Mouse (Mus musculus) right cerebral cortex, postnatal 25 days (tissue): ENCODE data around the gene Sik1.

Source experiments
- DNase-seq: peaks from one replicate; pipeline ENCODE4 v3.0.0; 2022

Sik1 gene

DNA sequence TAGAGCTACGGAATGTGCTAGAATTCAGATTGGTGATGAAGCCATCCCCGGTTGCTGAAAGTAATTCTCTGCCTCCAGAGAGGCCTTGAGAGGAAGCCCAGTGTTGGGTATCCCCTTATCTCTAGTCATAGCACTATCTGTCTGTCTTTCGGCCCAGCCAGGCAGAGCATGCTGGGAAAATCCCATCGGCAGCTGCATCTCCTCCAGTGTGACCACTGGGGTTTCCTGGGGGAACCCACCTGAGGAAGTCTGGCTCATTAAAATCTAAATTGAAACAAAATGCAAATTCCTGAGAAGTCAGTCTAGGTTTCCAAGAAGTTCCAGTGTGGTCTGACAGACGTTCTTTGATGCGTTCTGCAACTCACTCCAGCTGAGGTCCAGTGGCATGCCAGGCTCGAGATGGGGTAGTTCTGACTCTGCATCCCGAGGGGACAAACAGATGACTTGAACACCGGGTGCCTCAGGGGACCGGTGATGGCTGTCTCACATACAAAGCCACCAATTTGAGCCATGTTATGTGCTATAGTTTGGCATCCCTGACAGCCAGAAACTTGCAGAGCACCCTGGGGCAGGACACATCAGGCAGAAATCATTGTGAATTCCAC, 19.8 kb upstream of the Sik1 start:
- no peak for DNase-seq

DNA sequence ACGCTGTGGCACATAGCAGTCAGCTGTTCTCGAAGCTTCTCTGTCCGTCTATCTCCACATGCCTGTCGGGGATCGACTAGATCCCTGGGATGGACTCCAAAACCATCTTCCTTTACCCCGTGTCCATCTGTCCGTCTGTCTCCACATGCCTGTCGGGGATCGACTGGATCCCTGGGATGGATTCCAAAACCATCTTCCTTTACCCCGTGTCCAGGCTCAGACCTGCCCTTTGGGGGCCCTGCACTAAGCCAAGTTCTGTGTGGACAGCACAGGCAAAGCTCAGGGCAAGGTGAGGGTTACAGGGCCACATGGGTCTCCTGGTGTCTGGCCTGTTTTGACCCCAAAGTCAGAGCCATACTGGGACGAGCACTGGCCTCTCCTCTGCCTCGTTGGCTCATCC, 19.1 kb upstream of the Sik1 start:
- no peak for DNase-seq

DNA sequence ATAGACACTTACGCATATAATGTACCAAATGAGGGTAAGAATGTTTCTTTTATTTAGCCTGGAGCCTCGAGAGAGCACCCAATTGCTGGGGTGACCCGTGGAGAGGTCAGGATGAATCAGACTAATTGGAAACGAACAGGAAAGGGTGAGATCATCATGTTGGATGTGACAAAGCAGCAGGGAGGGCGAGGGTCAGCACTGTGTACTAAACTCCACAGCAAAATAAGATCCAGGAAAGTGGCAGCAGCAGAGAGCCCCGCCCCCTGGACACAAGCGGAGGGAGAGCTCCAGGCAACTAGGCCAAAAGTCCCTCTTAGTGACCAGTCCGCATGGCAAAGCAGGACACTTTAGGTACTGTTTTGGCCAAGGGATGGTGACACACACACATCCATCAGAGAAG, 18.4 kb upstream of the Sik1 start:
- DNase-seq: no peak

DNA sequence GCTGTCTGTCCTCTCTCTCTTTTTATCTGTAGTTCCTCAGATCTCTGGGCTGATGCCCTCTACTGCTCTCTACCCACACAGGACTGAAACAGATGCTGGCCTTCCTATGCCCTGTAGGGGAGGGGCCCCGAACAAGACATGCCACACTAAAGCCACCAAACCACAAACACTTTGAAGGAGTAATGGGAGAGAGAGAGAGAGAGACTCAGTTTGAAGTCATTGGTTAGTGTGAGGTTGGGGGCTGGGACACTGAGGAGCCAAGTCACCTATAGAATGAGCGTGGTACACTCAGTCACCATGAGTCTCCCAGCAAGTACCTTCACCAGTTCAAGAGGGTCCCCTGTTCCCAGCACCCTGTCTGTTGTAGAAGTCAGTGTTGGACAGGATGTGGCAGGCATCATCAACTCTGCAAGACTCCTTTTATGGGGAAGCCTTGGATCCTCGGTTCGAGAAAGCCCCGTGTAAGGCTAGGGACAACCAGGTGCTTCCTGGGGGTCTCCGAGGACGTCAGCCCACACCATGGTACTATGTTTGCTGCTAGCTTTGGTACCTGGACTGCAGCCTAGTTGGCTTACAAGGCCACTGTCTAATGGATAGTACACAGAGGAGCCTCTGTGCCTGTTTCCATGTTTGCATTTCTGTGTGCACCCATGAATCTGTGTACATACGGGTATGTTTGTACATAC, 17.7 kb upstream of the Sik1 start:
- no peak for DNase-seq

DNA sequence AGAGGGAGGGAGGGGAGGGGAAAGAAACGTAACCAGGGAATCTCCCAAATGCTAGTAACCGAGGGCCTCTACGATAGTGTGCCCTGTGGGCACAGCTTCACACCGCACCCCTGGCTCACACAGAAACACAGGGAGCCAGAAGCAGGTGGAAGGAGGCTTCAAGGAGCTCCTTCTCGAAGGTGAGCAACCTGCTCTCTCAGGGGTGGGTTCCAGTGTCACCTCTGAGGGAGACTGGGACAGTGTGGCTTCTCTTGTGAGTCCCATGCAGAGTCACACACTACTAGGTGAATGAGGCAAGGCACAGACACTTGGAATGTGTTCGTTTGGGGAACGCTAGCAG, 17.2 kb upstream of the Sik1 start:
- DNase-seq: no peak

GRCm38 (mm10) chr17:31871968-31872825, 16.6 kb upstream of the Sik1 start:
- no peak for DNase-seq

DNA sequence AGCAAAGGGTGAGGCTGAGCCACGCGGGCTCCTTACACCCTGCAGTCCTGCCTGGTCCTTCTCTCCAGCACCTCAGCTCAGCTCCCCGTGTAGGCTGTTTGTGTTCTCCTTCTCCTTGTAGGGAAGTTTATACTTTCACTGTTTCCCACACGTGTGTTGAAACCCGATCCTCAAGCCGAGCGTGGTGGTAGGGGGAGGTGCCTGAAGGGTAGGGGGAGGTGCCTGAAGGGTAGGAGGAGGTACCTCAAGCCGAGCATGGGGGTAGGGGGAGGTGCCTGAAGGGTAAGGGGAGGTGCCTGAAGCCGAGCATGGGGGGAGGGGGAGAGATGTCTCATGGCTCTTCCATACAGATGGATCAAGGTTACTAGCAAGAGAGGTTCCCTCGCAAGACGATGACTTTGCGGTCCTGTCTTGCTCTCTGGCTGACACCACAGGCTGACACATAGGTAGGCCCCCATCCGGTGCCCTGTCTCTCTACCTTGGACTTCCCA, 15.4 kb upstream of the Sik1 start:
- DNase-seq: no peak

DNA sequence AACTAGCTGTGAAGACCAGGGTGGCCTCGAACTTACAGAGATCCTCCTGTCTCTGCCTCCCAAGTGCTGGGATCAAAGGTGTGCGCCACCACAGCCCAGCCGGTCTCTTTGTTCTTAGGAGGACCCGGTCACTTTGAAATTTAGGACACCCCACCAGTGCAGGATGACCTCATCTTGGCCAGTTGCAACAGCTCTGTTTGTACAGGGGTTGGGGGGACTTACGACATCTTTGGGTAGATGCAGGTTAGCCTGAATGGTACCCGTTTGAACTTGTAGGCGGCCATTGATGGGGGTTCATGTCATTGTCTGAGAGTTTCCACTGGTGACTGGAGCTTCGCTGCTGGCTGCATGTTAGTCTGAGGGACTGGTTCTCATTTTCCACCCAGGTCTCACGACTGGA, 14.8 kb upstream of the Sik1 start:
- DNase-seq: no peak

DNA sequence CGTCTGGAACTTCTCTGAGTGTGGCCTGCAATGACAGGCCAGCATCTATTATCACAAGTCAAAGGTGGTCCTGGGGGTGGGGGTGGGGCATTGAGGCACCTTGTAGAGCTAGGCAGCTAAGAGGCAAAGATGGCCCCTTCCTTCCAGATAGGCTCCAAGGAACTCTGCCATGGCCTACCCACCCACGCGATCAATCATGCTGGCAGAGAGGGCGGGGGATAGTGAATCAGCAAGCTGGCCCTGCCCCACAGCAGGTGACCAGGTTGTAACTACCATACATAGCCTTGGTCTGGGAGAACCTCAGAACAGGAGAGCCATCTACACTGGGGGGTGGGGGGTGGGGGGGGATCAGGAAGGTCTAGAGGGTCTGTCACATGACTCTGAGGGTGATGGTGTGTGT, 12.5 kb upstream of the Sik1 start:
- DNase-seq: no peak

DNA sequence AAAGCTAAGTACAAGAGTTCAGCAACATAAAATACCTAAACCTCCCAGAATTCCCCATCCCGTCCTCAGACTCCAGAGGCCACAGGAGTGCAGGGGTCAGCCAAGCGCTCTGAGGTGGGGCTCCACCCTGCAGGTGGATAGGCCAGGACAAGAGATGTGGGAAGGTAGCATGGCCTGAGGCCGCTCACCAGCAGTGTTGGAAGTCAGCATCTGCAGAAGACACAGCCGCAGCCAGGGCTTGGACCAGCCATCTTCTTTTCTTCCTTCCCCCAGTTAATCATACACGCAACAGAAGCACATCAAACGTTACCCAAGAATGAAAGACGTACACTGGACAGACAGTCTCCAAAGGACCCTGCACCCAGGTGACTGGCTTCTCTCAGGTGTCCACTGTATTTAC, 11.5 kb upstream of the Sik1 start:
- DNase-seq: no peak

DNA sequence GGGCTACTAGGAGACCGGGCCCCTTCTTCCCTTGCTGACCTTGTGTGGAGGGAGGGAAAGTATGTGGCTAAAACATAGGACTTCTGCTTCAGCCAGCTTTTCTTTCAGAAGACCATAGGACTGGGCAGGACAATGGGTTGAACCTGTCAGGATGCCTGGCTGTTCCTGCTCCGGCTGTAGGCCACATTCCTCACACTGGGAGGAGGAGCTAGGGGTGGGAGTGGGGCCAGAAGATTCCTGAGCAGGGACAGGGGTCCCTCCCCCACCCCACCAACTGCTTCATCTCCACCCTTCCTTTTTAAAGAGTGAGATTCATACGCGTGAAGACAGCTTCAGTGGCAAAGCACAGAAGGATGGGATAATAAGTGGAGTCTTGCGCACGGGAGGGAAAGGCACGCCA, 10.0 kb upstream of the Sik1 start:
- no peak for DNase-seq

GRCm38 (mm10) chr17:31864666-31865450, 9.3 kb upstream of the Sik1 start:
- DNase-seq: no peak

DNA sequence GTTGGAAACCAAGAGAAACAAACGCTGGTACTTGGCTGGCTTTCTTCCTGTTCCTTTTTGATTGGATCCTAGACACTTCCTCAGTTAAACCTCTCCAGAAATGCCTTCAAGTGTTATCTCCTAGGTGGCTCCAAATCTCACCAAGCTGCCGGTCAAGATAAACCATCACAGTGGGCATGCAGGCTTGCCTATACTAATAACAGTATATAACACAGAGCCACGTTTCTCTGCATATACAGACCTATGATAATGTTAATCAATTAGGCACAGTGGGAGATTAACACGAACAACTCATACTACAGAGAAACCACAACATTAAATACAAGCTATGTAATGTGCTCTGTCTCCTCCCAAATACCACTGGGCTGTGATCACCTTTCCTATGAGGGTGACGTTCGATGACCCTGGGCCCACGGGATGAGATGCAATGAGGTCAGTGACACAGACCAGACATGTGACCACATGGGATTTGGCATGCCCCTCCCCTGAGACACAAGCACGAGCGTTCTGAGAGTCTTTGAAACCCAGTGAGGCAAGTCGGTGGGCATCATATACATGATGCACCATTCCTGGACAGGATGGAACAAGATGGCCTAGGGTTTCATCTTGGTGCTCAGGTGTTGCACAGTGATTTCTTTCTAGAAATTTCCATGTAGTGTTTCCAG, 7.7 kb upstream of the Sik1 start:
- no peak for DNase-seq

- DNase-seq: no peak
Measured at GRCm38 (mm10) chr17:31862136-31862535, 6.5 kb upstream of the Sik1 start.

- no peak for DNase-seq
Measured at GRCm38 (mm10) chr17:31861661-31862060, 6.1 kb upstream of the Sik1 start.

GRCm38 (mm10) chr17:31860856-31861255, 5.3 kb upstream of the Sik1 start:
- no peak for DNase-seq

GRCm38 (mm10) chr17:31859367-31859766, 3.8 kb upstream of the Sik1 start:
- DNase-seq: no peak

DNA sequence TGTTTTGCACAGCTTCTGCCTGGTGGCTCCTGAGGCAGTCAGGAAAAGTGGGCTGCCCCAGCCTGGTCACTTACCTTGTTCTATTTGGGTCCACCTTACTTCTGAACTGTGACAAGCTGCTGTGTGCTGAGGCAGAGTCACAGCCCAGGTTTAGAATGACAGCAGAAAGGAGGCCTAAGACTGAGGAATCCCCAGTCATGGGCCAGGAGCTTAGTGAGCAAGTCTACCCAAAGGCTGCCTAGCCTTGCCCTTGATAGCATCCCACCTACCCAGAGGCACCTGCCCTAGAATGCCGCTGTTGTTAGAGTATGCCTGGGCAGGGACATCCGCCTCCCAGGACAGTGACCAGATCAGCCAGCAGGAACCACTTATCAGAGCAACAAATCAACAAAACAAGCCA, 3.2 kb upstream of the Sik1 start:
- DNase-seq: no peak

DNA sequence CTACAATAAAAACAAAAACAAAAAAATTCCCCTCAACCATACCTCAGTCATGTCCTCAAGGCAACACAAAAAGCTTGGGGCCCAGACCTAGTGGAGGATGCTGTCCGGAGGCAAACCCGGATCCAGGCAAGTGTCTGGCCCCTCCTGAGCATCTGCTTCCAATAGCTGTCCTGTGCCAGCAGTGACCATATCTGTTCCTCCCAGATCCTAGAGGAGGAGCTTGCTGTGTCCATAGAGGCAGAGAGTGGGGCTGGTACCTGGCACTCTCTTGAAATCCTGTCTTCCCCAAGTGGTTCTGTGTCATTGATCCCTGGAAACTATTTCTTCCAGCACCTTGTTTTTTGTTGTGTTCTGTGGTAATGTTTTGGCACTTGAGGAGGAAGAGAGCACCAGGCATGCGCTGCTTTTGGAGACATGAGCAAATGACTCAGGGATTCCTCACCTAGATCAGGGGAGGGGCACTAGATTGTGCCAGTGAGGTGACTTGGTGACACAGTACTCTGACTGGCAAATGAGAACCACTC, 2.4 kb upstream of the Sik1 start:
- DNase-seq: no peak

DNA sequence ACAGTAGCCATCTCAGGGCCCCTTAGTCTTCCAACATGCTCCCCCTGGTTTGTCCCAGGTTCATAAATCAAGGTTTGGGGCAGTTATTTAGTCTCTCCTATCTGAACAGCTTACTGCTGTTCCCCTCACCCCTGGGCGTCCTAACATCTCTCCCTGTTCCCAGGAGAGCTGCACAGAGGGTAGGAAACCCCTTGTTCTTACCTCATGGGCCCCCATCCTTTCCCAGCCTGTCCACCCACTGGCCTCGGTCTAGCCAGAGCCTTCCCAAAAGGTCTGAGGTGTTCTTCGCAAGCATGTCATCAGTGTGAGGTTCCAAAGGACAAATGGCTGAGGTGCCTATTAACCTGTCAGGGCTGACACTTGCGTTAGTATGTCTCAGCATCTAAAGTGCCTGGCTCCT, 1.6 kb upstream of the Sik1 start:
- no peak for DNase-seq

DNA sequence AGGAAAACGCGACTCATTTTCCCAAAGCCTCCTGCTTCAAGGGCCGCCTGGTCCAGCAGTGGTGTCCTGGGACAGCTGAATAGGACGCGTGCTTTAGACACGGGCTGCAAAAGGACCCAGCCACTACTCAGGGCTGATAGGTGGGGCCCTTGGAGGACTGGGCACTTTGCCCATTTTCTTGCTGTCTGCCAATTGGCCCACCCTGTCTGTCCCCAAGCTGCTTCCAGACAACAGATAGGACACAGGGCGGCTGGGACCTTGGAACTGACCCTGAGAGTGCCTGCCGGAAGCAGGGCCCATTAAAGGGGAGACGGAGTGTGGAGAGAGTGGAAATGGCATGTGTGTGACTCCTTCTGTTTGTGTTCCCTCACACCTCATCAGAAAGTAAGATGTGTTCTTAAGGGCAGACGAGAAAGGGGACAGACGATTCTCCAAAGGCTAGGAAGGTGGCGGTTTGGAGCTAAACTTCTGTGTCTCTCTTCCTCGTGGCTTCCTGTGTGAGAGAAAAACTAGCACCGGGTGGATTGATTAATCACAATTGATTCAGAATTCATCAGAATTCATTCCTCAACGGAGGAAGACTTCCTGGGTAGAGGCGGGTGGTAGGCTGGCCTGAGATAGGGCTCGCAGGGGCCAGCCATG, 1.0 kb upstream of the Sik1 start:
- DNase-seq: peak; percentile 35
